Mouse (Mus musculus): ENCODE data around the gene Ckmt1. TPM values are rescaled to one million over a fixed set of nuclear protein-coding genes. Genes with fewer than 3 reads are reported as not detected.
"Not testable (repeated sequence)": the region's sequence is repeated elsewhere in the genome, so short reads cannot be mapped to it uniquely, and the experiment has no call there.

Ckmt1 gene
- polyA plus RNA-seq, 2 experiments = 7.1 to 20.1 TPM

DNA sequence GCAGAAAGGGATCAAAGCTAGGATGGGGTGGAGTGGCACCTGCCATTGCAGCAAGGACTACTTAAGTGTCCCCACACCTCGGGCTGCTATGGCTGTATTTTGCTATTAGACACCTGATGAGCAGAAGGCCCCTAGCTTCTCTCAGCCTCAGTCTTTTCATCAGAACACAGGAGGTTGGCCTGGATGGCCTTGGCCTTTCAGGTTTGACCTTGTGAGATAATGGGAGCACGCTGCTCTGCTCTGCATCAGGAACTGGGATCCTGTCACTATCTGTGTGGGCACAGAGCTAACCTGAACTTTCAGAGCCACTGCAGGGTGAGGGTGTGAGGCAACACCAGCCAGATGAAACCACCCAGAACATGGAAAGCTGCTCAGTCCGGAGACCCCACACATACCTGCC is 14.8 kb downstream of the Ckmt1 start:
- Histone ChIP-seq H3K4me1 (ENCODE audit: control insufficient read depth, insufficient read depth, low read length) (no peaks in the 10 kb centered on the region), H3K9me3 (ENCODE audit: control insufficient read depth, low read length) (no peaks in the 10 kb centered on the region), H3K4me2 (replicated peaks; ENCODE audit: low read depth, low read length, severe bottlenecking) (no peak overlapping the region), H3K36me3 (ENCODE audit: control insufficient read depth, insufficient read depth, low read length) (no peaks in the 10 kb centered on the region), H3K27ac (replicated peaks; ENCODE audit: low read depth, low read length) (no peak overlapping the region), H3K27me3 (ENCODE audit: control insufficient read depth, insufficient read depth, low read length) (no peaks in the 10 kb centered on the region), H3K9ac (ENCODE audit: low read depth, low read length, severe bottlenecking) (no peak overlapping the region), H3K4me3 (replicated peaks; ENCODE audit: low read length) (no peak overlapping the region)
- ATAC-seq (ENCODE audit: low FRiP score, low read depth) (no peak), DNase-seq (ENCODE audit: low spot score) (no peak)
- no peak for TF ChIP-seq POLR2A (IDR thresholded peaks at IDR 0.05; ENCODE audit: borderline replicate concordance, extremely low read depth, insufficient read depth, insufficient read length)
- WGBS = 76% methylated on average over 3 of the region's 3 CpGs

GRCm38 (mm10) chr2:121374766-121375165 is 17.3 kb downstream of the Ckmt1 start:
- Histone ChIP-seq H3K4me2 (replicated peaks; ENCODE audit: low read depth, low read length, severe bottlenecking) (no peak overlapping the region), H3K27ac (replicated peaks; ENCODE audit: low read depth, low read length) (no peak overlapping the region), H3K4me3 (replicated peaks; ENCODE audit: low read length) (no peak overlapping the region), H3K4me1 (ENCODE audit: control insufficient read depth, insufficient read depth, low read length) (no peaks in the 10 kb centered on the region), H3K27me3 (ENCODE audit: control insufficient read depth, insufficient read depth, low read length) (no peaks in the 10 kb centered on the region), H3K9me3 (ENCODE audit: control insufficient read depth, low read length) (no peaks in the 10 kb centered on the region), H3K9ac (ENCODE audit: low read depth, low read length, severe bottlenecking) (no peak overlapping the region), H3K36me3 (ENCODE audit: control insufficient read depth, insufficient read depth, low read length) (no peaks in the 10 kb centered on the region)
- no peak for TF ChIP-seq POLR2A (IDR thresholded peaks at IDR 0.05; ENCODE audit: borderline replicate concordance, extremely low read depth, insufficient read depth, insufficient read length)
- 44% methylated on average over 2 of the region's 2 CpGs for WGBS
- no peak for ATAC-seq (ENCODE audit: low FRiP score, low read depth)
- DNase-seq (ENCODE audit: low spot score) = no peak

DNA sequence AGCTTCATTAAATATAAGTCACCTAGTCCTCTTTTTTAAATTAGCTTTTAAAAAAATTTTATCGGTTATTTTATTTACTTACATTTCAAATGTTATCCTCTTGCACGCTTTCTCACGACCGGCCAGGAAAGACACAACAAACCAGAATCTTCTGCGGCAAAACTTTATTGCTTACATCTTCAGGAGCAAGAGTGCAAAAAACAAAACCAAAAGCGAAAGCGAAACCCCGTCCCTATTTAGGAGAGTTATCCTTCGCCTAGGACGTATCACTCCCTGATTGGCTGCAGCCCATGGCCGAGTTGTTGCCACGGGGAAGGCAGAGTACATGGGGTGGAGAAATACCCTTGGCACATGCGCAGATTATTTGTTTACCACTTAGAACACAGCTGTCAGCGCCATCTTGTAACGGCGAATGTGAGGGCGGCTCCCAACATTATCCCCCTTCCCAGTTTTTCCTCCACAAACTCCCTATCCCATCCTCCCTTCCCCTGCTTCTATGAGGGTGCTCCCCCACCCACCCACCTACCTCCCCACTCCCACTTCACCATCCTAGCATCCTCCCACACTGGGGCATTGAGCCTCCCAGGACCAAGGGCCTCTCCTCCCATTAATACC is 29.6 kb downstream of the Ckmt1 start, which contains the start of gene Strc:
Strc (minus strand) TSS at position 208 of the 615 bp plus-strand sequence.
- not testable (repeated sequence) for H3K36me3 ChIP-seq (ENCODE audit: control insufficient read depth, insufficient read depth, low read length); ATAC-seq (ENCODE audit: low FRiP score, low read depth); H3K9ac ChIP-seq (ENCODE audit: low read depth, low read length, severe bottlenecking); H3K27me3 ChIP-seq (ENCODE audit: control insufficient read depth, insufficient read depth, low read length); H3K9me3 ChIP-seq (ENCODE audit: control insufficient read depth, low read length); H3K4me2 ChIP-seq (replicated peaks; ENCODE audit: low read depth, low read length, severe bottlenecking); H3K4me3 ChIP-seq (replicated peaks; ENCODE audit: low read length); H3K27ac ChIP-seq (replicated peaks; ENCODE audit: low read depth, low read length); DNase-seq (ENCODE audit: low spot score); H3K4me1 ChIP-seq (ENCODE audit: control insufficient read depth, insufficient read depth, low read length)
- 91% methylated on average over 14 of the region's 17 CpGs for WGBS

DNA sequence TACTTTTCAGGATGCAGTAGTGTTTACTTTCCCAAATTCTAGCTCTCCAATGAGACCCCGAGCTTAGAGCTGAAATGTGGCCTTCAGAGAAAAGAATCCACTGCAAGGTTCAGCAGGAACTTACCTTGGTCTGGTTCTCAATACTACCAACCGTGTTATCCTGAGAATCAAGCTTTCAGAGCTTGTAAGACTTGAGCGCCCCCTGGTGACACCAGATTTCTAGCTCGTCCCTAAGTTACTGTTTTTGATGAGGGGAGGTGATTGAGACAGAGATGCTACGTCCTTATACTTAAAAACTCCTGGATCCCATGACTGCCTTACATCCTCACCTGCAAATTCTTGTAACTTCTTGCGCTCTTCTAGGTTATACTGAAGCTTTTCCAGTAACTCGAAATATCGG is 39.1 kb downstream of the Ckmt1 start:
- ATAC-seq (ENCODE audit: low FRiP score, low read depth) (no peak), DNase-seq (ENCODE audit: low spot score) (peak; percentile 93)
- no peaks in the 10 kb centered on the region for H3K9me3 ChIP-seq (ENCODE audit: control insufficient read depth, low read length)
- no peak overlapping the region for H3K9ac ChIP-seq (ENCODE audit: low read depth, low read length, severe bottlenecking)
- no peak overlapping the region for H3K27ac ChIP-seq (replicated peaks; ENCODE audit: low read depth, low read length)
- 19% methylated on average over 8 of the region's 8 CpGs for WGBS
- no peaks in the 10 kb centered on the region for H3K4me1 ChIP-seq (ENCODE audit: control insufficient read depth, insufficient read depth, low read length)
- no peak overlapping the region for H3K4me2 ChIP-seq (replicated peaks; ENCODE audit: low read depth, low read length, severe bottlenecking)
- no peak for TF ChIP-seq POLR2A (IDR thresholded peaks at IDR 0.05; ENCODE audit: borderline replicate concordance, extremely low read depth, insufficient read depth, insufficient read length)
- H3K36me3 ChIP-seq (ENCODE audit: control insufficient read depth, insufficient read depth, low read length) = no peaks in the 10 kb centered on the region
- no peaks in the 10 kb centered on the region for H3K27me3 ChIP-seq (ENCODE audit: control insufficient read depth, insufficient read depth, low read length)
- no peak overlapping the region for H3K4me3 ChIP-seq (replicated peaks; ENCODE audit: low read length)

- DNase-seq (ENCODE audit: low spot score) (no peak), ATAC-seq (ENCODE audit: low FRiP score, low read depth) (no peak)
- no peak for TF ChIP-seq POLR2A (IDR thresholded peaks at IDR 0.05; ENCODE audit: borderline replicate concordance, extremely low read depth, insufficient read depth, insufficient read length)
These were observed 45.8 kb downstream of the Ckmt1 start for GRCm38 (mm10) chr2:121403296-121403695.

GRCm38 (mm10) chr2:121408160-121408559 is 50.6 kb downstream of the Ckmt1 start:
- Histone ChIP-seq H3K27ac (replicated peaks; ENCODE audit: low read depth, low read length) (no peak overlapping the region), H3K27me3 (ENCODE audit: control insufficient read depth, insufficient read depth, low read length) (no peaks in the 10 kb centered on the region), H3K4me3 (replicated peaks; ENCODE audit: low read length) (no peak overlapping the region), H3K36me3 (ENCODE audit: control insufficient read depth, insufficient read depth, low read length) (no peaks in the 10 kb centered on the region; the same call in 1 of the 2 replicates), H3K4me1 (ENCODE audit: control insufficient read depth, insufficient read depth, low read length) (peaks cover 3% of the 10 kb centered on the region), H3K4me2 (replicated peaks; ENCODE audit: low read depth, low read length, severe bottlenecking) (no peak overlapping the region), H3K9ac (ENCODE audit: low read depth, low read length, severe bottlenecking) (no peak overlapping the region), H3K9me3 (ENCODE audit: control insufficient read depth, low read length) (no peaks in the 10 kb centered on the region)
- WGBS = 33% methylated on average over 4 of the region's 4 CpGs
- DNase-seq (ENCODE audit: low spot score) (no peak), ATAC-seq (ENCODE audit: low FRiP score, low read depth) (no peak)
- no peak for TF ChIP-seq POLR2A (IDR thresholded peaks at IDR 0.05; ENCODE audit: borderline replicate concordance, extremely low read depth, insufficient read depth, insufficient read length)

More at GRCm38 (mm10) chr2:121403296-121403695, 45.8 kb downstream of the Ckmt1 start:
- no peak overlapping the region for H3K4me2 ChIP-seq (replicated peaks; ENCODE audit: low read depth, low read length, severe bottlenecking)
- H3K4me3 ChIP-seq (replicated peaks; ENCODE audit: low read length) = no peak overlapping the region
- no peaks in the 10 kb centered on the region for H3K27me3 ChIP-seq (ENCODE audit: control insufficient read depth, insufficient read depth, low read length)
- no peaks in the 10 kb centered on the region for H3K36me3 ChIP-seq (ENCODE audit: control insufficient read depth, insufficient read depth, low read length)
- no peaks in the 10 kb centered on the region for H3K4me1 ChIP-seq (ENCODE audit: control insufficient read depth, insufficient read depth, low read length)
- H3K27ac ChIP-seq (replicated peaks; ENCODE audit: low read depth, low read length) = no peak overlapping the region
- no peak overlapping the region for H3K9ac ChIP-seq (ENCODE audit: low read depth, low read length, severe bottlenecking)
- H3K9me3 ChIP-seq (ENCODE audit: control insufficient read depth, low read length) = no peaks in the 10 kb centered on the region
